Mouse (Mus musculus): ENCODE data around the gene Gm13285. TPM values are rescaled to one million over a fixed set of nuclear protein-coding genes. Genes with fewer than 3 reads are reported as not detected.
"Not testable (repeated sequence)": the region's sequence is repeated elsewhere in the genome, so short reads cannot be mapped to it uniquely, and the experiment has no call there.

Gm13285 gene
- polyA plus RNA-seq, 1 experiment, result not detected

DNA sequence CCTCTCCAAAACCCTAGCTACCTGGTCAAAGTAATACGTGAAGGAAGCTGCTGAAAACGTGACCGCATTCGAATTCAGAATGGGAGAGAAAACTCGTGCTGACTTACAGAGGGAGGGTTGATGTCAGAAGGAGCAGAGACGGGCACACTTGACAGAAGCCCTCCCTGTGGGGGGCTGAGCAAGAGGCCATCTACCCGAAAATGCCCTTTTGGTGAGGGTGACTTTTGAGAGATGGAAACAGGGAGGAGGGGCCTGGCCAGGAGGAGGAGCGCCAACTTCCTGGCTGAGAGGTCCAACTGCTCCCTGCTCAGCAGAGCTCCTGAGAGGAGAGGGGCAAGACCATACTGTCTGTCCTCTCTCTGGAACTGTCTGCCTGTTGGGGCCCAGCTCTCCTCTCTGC is 5.8 kb downstream of the Gm13285 start, which contains the start of gene Gm13288:
Gm13288 (plus strand) TSS at position 301 of the 400 bp plus-strand sequence.
- WGBS, result no CpG with 5 or more reads among the region's 8 CpGs
- H3K4me1 ChIP-seq (ENCODE audit: control insufficient read depth, insufficient read depth, low read length); H3K27ac ChIP-seq (ENCODE audit: control insufficient read depth, insufficient read depth, low read depth, low read length, poor library complexity); H3K4me3 ChIP-seq (replicated peaks; ENCODE audit: control insufficient read depth, low read depth, low read length): not testable (repeated sequence)

GRCm38 (mm10) chr4:88805761-88806160 is 6.3 kb downstream of the Gm13285 start:
- H3K27ac ChIP-seq (ENCODE audit: control insufficient read depth, insufficient read depth, low read depth, low read length, poor library complexity); H3K4me3 ChIP-seq (replicated peaks; ENCODE audit: control insufficient read depth, low read depth, low read length); H3K4me1 ChIP-seq (ENCODE audit: control insufficient read depth, insufficient read depth, low read length): not testable (repeated sequence)
- WGBS, result no CpG with 5 or more reads among the region's 34 CpGs

DNA sequence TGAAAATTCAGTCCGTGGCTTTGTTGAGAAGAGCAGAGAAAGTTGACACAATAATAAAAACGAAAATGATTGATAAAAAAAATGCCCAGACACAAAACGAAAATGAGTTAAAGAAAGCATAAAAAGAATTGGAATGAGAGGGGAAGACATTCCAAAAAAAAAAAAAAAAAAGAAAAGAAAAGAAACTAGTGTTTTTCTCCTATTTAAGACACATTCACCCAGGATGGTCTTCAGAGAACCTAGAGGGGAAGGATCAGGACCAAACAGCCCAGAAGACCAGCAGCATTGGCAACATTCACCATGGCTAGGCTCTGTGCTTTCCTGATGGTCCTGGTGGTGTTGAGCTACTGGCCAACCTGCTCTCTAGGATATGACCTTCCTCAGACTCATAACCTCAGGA is 16.5 kb downstream of the Gm13285 start, which contains the start of gene Ifna7:
Ifna7 (plus strand) TSS at position 301 of the 400 bp plus-strand sequence.
- 55% methylated on average over 3 of the region's 3 CpGs for WGBS
- Histone ChIP-seq H3K27ac (ENCODE audit: control insufficient read depth, insufficient read depth, low read depth, low read length, poor library complexity) (no peak within 1 kb of the TSS), H3K4me3 (replicated peaks; ENCODE audit: control insufficient read depth, low read depth, low read length) (no peak within 1 kb of the TSS), H3K4me1 (ENCODE audit: control insufficient read depth, insufficient read depth, low read length) (no peaks in the 10 kb centered on the region)
- TF ChIP-seq POLR2A (IDR thresholded peaks at IDR 0.05; ENCODE audit: borderline replicate concordance, control insufficient read depth, low read depth, low read length) (no peak), CTCF (IDR thresholded peaks at IDR 0.05; ENCODE audit: control insufficient read depth, insufficient read depth, low read length) (no peak)

GRCm38 (mm10) chr4:88819659-88820058 is 20.2 kb downstream of the Gm13285 start, which contains the start of gene Ifna11:
Gene Ifna11 (plus strand): TSS chr4:88819959.
- Histone ChIP-seq H3K4me1 (ENCODE audit: control insufficient read depth, insufficient read depth, low read length) (no peaks in the 10 kb centered on the region), H3K27ac (ENCODE audit: control insufficient read depth, insufficient read depth, low read depth, low read length, poor library complexity) (no peak within 1 kb of the TSS), H3K4me3 (replicated peaks; ENCODE audit: control insufficient read depth, low read depth, low read length) (no peak within 1 kb of the TSS)
- WGBS, result 82% methylated on average over 1 of the region's 1 CpGs
- TF ChIP-seq CTCF (IDR thresholded peaks at IDR 0.05; ENCODE audit: control insufficient read depth, insufficient read depth, low read length) (no peak), POLR2A (IDR thresholded peaks at IDR 0.05; ENCODE audit: borderline replicate concordance, control insufficient read depth, low read depth, low read length) (no peak)

DNA sequence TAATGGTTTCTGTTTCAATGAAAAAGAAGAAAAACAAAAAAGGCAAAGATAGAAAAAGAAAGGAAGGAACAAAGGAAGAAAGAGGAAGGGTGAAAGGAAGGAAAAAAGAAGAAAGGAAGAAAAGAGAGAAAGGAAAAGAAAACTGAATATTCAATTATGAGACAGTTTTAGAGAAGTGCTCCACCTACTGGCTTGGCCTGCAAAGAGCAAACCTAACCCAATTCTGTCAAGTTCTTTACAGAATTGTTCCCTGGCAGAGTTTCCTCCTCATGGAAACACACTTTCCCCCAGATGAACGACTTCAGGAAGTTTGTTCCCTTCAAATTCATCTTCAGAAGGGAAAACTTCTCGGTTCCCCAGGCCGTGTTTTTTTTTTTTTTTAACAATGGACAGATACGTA is 23.5 kb downstream of the Gm13285 start:
- Histone ChIP-seq H3K27ac (ENCODE audit: control insufficient read depth, insufficient read depth, low read depth, low read length, poor library complexity) (no peak overlapping the region), H3K4me1 (ENCODE audit: control insufficient read depth, insufficient read depth, low read length) (no peaks in the 10 kb centered on the region), H3K4me3 (replicated peaks; ENCODE audit: control insufficient read depth, low read depth, low read length) (no peak overlapping the region)
- TF ChIP-seq CTCF (IDR thresholded peaks at IDR 0.05; ENCODE audit: control insufficient read depth, insufficient read depth, low read length), result no peak
- TF ChIP-seq POLR2A (IDR thresholded peaks at IDR 0.05; ENCODE audit: borderline replicate concordance, control insufficient read depth, low read depth, low read length), result no peak
- 28% methylated on average over 4 of the region's 4 CpGs for WGBS

DNA sequence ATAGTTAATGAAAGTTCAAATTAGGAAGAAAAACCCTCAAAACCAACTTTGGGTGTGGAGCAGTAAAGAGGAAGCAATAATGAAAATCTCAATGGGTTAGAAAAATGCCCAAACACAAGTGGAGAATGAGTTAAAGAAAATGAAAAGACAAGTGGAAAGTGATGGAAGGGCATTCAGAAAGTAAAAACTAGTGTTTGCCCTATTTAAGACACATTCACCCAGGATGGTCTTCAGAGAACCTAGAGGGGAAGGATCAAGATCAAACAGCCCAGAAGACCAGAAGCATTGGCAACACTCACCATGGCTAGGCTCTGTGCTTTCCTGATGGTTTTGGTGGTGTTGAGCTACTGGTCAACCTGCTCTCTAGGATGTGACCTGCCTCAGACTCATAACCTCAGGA is 27.7 kb downstream of the Gm13285 start, which contains the start of gene Ifna6:
Ifna6 (plus strand) TSS at position 301 of the 400 bp plus-strand sequence.
- not testable (repeated sequence) for H3K4me3 ChIP-seq (replicated peaks; ENCODE audit: control insufficient read depth, low read depth, low read length); H3K27ac ChIP-seq (ENCODE audit: control insufficient read depth, insufficient read depth, low read depth, low read length, poor library complexity); H3K4me1 ChIP-seq (ENCODE audit: control insufficient read depth, insufficient read depth, low read length)

DNA sequence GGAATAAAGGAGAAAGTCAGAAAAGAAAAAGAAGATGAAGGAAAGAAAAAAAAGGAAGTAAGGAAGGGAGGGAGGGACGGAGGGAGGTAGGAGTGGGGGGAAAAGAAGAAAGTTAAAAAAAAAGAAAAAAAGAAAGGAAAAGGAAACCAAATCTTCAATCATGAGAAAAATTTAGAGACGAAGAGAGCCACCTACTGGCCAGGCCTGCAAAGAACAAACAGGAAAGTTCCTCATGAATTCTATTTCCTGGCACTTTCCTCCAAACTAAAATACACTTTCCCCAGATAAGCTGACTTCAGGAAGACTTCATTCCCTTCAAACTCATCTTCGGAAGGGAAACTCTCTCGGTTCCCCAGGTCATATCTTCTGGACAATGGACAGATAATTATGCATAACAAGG is 31.1 kb downstream of the Gm13285 start:
- 26% methylated on average over 4 of the region's 4 CpGs for WGBS
- Histone ChIP-seq H3K4me1 (ENCODE audit: control insufficient read depth, insufficient read depth, low read length) (no peaks in the 10 kb centered on the region), H3K4me3 (replicated peaks; ENCODE audit: control insufficient read depth, low read depth, low read length) (no peak overlapping the region), H3K27ac (ENCODE audit: control insufficient read depth, insufficient read depth, low read depth, low read length, poor library complexity) (no peak overlapping the region)
- TF ChIP-seq CTCF (IDR thresholded peaks at IDR 0.05; ENCODE audit: control insufficient read depth, insufficient read depth, low read length) (no peak), POLR2A (IDR thresholded peaks at IDR 0.05; ENCODE audit: borderline replicate concordance, control insufficient read depth, low read depth, low read length) (no peak)

DNA sequence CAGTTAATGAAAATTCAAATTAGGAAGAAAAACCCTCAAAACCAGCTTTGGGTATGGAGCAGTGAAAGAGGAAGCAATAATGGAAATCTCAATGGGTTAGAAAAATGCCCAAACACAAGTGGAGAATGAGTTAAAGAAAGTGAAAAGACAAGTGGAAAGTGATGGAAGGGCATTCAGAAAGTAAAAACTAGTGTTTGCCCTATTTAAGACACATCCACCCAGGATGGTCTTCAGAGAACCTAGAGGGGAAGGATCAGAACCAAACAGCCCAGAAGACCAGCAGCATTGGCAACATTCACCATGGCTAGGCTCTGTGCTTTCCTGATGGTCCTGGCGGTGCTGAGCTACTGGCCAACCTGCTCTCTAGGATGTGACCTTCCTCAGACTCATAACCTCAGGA is 35.8 kb downstream of the Gm13285 start, which contains the start of gene Ifna5:
Ifna5 (plus strand) TSS at position 301 of the 400 bp plus-strand sequence.
- H3K4me3 ChIP-seq (replicated peaks; ENCODE audit: control insufficient read depth, low read depth, low read length); H3K27ac ChIP-seq (ENCODE audit: control insufficient read depth, insufficient read depth, low read depth, low read length, poor library complexity); H3K4me1 ChIP-seq (ENCODE audit: control insufficient read depth, insufficient read depth, low read length): not testable (repeated sequence)
- WGBS, result 81% methylated on average over 1 of the region's 1 CpGs

DNA sequence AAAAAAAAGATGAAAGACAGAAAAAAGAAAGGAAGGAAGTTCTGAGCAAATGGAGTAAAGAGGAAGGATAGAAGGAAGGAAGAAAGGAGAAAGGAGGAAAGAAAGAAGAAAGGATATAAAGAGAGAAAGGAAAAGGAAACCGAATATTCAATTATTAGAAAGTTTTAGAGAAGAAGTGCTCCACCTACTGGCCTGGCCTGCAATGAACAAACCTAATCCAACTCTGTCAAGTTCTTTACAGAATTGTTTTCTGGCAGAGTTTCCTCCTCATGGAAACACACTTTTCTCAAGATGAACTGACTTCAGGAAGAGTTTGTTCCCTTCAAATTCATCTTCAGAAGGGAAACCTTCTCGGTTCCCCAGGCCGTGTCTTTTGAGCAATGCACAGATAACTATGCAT is 39.4 kb downstream of the Gm13285 start:
- 36% methylated on average over 3 of the region's 3 CpGs for WGBS
- Histone ChIP-seq H3K27ac (ENCODE audit: control insufficient read depth, insufficient read depth, low read depth, low read length, poor library complexity) (no peak overlapping the region), H3K4me1 (ENCODE audit: control insufficient read depth, insufficient read depth, low read length) (no peaks in the 10 kb centered on the region), H3K4me3 (replicated peaks; ENCODE audit: control insufficient read depth, low read depth, low read length) (no peak overlapping the region)
- TF ChIP-seq CTCF (IDR thresholded peaks at IDR 0.05; ENCODE audit: control insufficient read depth, insufficient read depth, low read length) (no peak), POLR2A (IDR thresholded peaks at IDR 0.05; ENCODE audit: borderline replicate concordance, control insufficient read depth, low read depth, low read length) (no peak)
